Mouse (Mus musculus) left cerebral cortex, adult 8-10 months (tissue): ENCODE measurements around the gene Mrpl36. TPM values are rescaled to one million over a fixed set of nuclear protein-coding genes. Genes with fewer than 3 reads are reported as not detected.

Experiments used
- DNase-seq, 2 experiments: peaks; one replicate each; pipeline ENCODE4 v3.0.0; 2022; ENCODE audit warnings: low spot score in 2 of 2
- total RNA-seq, 4 experiments: library from RNA; stranded (reverse); gene quantifications; 2 replicates each; pipeline ENCODE4 v1.2.4; 2022

Mrpl36 gene
- 10 to 100 TPM; 33.1 to 38.6 (median 34.6) TPM for total RNA-seq

DNA sequence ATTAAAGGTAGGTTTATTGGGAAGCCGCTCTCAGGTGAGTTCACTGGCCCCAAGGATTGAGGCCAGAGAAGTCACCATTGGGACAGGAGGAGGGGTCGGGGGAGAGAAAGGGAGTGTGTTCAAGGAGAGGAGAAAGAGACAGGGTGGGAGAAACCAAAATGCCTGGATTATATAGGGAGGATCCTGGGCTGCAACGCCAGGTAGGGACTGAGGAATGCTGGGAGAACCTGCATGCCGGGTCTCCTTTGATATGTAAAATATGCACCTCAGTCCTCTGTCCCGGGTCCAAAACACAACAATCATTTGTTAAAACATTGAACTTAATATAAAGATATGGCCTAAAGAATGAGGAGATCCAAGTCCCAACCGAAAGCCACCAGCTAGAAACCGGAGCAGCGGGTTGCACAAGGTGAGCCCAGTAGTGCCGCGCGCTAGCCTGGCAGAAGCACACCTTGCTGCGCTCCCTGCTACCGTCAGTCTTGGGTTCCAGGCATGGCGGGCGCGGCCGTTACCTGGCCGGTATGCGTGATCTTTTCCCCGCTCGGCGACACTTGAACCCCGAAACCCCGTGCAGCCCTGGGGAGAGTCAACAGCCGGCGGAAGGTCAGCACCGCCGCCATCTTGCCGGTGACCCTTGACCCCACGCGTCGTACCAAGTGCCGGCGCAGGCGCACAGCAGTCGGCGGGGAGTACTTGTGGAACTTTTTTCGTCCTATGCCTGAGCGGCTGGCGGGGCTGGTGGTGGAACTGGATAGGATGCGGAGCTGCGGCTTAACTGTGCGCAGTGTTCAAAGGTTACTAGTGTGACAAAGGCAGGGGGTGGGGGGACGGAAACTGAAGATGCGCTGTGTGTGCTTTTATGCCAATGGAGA, at the start of gene Mrpl36, which contains the start of gene Ndufs6:
Gene Mrpl36 (plus strand): TSS at position 687 of the 872 bp plus-strand sequence.
Gene Ndufs6 (minus strand): TSS at position 716 of the 872 bp plus-strand sequence.
- DNase-seq = peak; percentile 82 to 92

DNA sequence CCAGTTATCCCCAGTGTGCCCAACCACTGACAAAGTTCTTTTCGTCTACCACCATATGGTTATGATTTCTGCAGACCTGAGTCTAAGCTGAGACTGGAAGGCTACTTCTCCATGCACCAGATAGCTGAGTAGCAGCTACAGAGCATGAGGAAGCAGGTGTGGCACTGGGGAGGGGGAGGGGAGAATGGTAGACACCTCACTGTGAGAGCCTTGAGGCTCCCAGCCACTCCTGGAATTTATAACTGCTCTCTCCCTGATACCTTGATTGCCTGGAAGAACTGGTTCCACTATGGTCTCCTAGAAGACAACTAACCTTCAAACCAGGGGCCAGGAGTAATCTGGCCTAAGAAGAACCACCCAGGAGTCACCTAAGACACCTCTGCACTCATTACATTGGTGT, 49.1 kb upstream of the Mrpl36 start:
- no peak for DNase-seq

DNA sequence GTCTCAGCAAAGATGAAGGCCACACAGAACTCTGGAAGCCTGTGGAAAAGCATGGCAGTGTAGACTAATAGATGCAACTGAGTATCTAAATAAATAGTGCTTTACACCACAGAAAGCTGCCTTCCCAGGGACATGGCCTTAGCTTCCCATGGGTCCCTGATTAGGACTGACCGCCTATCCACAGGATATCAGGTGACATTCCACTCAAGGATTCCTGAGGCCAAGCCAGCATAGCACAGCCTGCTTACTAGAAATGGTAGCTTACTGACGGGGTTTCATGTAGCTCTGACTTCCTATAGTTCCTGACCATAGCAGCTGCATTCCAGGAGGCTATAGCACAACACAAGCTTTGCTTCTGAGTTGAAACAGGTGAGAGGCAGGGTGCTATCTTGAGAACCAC, 45.9 kb upstream of the Mrpl36 start:
- no peak for DNase-seq

DNA sequence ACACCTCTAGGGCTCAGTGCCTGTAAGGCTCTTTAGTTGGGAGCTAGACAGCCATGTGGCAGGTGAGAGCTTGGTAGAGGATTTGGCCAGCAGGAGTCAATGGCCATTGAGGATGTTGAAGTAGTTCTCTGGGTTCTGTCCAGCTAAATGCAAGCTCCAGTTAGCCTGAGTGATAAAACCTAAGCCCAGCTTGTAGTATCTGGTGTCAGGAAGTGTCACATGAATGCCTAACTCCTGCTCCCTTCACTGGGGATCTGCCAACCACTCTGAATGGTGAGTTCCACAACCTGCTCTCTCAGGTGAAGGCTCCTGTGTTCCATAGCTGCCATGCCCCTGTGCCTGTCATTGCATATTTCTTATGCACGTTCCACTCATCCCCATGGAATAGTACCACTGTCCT, 44.8 kb upstream of the Mrpl36 start:
- DNase-seq = no peak

DNA sequence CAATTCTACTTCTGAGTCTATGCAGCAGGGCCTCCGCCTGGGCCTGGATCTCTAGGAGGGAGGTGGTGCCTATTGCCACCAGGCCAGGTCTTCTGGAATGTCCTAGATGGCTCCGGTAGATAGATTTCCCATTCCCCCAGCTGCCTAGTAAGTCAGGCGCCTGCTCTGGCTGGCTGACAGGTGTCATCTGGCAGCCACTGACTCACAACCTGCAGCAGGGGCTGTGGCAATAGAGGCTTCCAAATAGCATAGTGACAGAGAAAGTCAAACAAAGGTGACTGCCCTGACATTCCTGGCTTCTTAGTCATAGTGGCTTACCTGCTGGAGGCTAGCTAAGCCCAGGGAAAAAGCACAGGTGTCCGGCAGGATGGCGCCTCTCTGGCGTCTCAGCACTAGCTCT, 38.1 kb upstream of the Mrpl36 start:
- DNase-seq = no peak

DNA sequence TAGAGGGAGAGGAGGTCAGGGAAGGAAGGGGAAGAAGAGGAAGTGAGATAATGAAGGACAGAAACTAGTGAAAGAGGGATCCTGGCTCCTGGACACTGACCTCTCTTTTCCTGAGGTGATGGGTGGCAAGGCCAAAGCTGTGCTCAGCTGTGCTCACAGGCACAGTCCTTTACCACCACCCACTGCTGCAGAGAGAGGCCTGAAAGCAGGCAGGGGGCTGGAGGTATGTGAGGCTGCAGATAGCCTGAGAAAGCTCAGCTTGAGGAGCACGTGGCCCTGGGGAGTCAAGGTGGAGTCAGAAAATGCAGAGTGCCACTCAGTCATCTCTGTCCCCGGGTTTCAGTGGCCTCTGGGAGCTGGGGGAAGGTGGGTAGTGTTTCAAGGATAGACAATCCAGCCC, 37.2 kb upstream of the Mrpl36 start:
- no peak for DNase-seq

DNA sequence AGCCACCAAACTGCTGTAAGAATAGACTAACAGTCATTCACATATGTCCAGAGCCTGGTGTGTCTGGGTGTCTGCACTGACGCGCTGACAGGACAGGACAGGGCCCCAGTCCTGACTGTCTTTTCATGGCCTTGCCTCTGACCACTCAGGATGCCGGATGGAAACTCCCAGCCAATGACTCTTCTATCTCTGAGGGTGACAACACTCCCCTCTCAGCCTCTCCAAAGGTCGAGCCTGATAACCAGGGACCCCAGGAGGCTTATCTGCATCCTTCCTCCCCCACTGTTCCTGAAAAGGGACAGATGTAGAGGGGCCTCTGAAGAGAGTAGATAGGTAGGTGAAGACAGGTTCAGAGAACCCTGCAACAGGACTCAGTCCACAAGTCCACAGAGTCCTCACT, 29.6 kb upstream of the Mrpl36 start:
- DNase-seq = no peak

DNA sequence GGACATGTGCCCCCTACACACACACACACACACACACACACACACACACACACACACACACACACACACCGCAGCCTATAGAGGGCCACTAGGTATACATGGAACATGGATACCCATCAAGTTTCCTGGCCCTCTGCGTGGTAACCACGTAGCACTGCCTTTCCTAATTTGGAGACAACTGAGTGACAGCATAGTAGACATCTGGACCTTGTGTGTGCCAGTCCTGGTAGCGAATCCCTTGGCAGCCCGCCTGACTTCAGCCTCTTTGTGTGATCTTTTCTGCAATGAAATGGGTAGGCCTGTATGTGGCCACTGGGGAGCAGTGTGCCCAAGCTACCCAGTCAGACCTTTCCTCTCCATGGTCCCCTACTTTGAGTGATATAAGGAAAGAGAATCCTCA, 29.0 kb upstream of the Mrpl36 start:
- no peak for DNase-seq

DNA sequence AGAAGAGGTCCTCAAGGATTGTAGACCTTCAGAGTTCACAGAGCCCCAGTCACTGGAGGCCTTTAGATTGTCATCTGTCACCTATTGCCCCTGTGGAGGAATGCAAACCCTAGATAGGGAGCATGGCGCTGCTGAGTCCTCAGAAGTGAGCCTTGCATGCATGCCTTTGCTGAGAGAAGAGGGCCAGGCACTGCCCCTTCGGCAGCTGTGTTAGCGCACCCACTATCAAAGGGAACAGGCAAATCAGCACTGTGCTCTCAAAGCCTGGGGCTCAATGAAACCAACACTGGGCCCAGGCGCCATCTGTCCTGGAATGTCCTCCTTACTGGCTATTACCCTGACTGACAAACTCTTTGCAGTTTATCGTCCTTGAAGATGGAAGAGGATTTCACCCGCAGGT, 23.6 kb upstream of the Mrpl36 start:
- DNase-seq = no peak

DNA sequence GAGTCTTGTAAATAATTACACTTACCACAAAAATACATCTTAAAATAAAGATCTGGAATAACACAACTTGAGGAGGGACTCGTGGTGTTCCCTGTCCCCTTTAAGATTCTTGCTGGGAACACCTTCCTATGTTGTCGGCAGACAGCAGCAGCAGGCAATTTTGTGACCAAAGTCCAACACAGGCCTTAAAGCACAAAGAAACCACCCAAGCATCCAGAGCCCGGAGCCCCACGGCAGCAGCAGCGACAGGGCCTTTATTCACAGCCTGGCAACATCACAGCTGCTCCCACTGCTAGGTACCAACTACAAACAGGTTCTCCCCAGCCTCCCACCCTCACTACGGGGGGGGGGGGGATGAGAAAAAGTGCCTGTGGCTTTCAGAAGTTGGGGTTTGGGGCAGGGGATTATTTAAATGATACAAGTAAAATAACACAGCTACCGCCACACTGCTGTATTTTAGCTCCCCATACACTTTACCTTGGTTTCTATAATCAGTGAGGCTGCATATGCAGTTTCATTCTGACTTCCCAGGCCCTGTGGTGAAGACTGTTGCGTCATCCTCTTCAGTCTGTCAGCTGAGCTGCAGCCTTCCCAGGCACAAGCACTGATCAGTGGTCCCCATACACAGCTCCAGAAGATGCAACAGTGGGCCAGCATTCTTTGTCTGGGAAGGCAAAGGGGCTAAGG, 22.8 kb upstream of the Mrpl36 start:
- DNase-seq = no peak

DNA sequence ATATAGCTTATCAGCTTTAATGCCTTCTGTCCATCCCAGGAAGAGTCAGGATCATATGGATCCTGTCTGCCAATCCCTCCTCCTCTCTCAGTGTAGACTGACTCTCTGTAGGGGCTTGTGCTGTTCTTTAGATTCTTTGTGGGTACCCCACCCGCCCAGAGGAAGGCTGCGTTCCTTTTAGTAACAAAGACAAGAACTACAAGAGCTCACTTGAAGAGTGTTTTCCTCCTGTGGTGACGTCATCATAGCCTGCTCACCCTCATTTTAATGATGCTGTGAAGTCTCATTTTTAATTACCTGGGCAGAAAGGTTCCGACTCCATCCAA, 22.3 kb upstream of the Mrpl36 start:
- DNase-seq = no peak

DNA sequence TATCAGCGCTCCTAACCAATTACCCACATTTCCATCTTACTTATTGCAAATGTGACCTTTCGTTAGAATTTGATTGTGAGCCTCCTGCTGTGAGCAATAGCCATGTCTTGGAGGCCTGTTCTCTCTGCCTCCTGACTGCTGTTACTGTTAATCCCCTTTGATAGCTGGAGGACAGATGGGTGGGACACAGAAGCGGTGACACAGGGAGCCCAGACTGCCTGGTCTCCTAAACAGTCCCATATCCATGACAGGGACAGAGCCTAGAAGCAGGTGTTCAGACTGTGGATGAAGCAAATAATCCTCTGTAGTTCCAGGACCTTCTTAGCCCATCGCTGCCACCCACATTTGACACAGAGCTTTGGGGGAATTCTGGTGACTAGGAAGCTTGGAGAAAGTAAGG, 21.9 kb upstream of the Mrpl36 start:
- DNase-seq = no peak

DNA sequence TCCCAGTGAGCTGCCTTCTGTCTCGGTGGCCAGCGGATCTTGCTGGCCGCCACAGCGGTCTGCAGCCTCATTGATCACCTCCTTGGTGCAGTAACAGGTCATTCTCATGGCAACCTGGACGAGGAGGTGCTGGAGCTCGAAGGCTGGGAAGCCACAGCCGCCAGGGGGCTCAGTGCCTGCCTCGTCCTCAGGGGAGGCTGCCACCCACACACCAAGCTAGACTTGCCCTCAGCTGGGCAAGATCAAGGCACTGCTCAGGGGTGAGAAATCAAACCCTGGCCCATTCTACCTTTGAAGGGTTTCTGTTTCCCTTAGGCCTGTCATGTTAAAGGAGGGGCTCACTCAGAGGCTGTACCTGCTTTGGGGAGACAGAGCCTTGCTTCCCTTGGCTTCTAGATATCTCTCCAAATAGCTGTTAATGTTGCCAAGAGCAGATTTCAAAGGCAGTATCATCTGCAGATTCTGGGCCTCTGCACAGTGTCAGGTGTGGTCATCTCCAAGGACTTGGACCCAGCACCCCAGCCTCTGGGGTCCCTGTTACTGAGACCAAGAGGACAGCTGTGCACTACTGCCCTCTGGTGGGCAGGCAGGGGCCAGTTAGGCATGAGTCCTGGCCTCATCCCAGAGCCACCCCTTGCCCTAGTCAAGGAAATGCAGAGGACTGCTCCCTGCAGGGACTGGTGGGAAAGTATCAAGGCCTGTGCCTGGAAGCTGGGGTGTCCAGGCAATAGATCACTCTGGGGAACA, 18.0 kb upstream of the Mrpl36 start:
- DNase-seq = no peak

DNA sequence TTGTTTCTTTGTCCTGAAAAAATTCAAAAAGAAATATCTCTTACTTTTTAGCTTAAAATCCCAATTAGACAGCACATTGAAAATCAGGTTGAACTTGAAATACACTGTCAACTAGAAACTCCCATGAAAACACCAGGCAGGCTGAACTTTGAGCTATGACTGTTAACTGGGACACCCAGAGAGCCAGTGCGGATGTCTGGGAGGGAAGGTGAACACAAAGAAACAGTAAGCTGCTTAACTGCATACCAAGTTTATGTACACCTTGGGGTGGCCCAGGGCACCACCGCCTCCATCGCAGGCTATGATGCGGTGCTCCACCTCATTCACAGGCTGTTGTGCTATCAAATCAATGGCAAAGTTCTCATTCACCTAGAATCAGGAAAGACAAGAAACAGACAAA, 8.3 kb upstream of the Mrpl36 start:
- no peak for DNase-seq

DNA sequence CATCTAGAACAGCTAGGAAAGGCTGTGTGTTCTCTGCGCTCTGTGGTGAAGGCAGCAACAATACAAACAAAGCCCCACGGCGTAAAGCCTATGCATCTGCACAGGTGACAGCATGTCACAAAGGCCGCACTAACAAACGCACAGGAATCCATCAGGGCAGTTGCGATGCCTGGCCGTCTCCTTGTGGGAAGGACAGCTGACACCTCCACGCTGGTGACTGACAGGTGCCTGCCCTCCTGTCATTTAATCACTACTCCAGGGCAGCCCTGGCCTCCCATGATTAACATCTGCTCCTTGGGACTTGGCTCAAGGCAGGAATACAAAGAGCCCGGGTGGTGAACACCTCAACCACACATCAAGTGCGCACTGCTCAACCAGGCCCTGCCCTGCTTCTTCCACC, 5.7 kb upstream of the Mrpl36 start:
- no peak for DNase-seq

DNA sequence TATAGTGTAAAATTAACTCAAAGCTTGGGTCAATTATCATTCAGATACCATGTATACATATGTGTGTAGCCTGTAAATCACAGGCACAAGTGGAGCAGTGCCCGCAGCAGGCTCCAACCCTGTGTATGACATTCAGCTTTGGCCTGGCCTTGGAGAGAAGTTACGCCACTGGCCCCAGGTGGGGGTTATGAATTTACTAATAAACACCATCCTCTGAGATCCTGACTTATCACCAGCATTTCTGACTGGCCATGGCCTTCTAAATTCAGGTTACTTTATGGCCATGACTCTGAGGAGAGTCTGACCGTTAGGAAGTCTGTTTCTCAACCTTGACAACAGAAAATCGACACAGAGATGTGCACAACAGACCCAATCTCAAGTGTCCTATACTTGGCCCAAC, 4.9 kb upstream of the Mrpl36 start:
- DNase-seq = no peak

DNA sequence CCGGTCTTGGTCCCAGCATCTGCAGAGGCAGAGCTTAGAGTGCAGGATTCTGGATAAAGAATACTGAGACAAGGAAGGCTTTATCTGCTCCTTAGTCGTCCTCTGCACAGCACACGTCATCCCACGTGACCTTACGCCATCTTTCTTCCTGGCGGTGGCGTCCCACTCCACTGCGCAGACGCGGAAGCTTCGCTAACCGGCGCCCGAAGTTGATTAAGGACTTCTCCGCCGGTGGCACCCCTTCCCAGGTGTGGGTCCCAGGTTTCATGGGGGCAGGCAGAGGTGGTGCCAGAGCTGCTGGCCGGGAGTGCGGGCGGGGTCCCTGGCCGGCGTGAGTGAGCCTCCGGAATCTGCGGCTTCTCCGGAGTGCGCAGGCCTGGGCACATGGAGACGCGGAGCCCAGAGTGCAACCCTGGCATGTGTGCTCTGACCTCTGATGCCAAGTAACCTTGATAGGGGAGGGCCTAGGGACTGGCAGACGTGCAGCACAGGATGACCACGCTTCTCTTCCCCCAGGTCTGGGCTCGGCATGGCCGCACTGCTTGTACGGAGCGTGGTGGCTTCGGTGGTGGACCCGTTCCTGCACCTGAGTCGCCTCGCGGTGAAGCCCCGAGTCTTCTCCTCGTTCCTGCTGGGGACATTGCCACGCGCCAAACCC, 2.7 kb downstream of the Mrpl36 start:
- DNase-seq = peak; percentile 80 to 82

DNA sequence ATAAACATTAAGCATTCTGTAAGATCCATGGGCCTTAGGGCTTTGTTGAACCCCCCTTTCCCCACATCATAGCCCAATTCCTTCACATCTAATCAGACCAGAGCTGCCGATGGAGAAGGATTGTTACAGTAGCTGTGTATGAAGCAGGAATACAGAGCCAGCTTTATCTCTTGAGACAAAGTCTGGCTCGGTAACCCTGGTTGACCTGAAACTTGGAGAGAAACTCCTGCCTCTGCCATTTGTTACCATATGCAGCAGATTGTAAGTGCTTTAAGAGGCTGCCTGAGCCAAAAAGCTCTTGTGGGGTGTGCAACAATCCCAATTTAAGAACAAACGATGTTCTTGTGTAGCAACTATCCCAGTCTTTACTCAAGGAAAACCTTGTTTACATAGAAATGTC, 3.4 kb downstream of the Mrpl36 start:
- DNase-seq = no peak

DNA sequence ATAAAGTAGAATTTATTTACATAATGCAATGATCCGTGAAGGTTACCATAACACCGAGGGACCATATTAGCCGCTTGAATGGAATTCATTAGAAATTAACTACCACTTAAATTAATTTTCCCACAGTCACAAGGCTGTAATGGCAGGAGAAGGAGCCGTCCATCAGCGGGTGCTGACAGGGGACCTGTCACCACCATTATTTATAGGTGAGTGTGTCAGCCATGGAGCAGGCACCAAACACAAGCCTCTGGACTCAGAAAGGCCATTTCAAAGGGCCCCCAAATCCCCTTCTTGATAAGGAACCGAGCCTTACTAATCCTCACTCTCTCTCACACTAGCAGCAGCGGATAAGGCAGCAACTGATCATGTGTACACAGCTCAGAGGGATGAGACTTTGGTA, 8.4 kb downstream of the Mrpl36 start:
- DNase-seq = no peak

DNA sequence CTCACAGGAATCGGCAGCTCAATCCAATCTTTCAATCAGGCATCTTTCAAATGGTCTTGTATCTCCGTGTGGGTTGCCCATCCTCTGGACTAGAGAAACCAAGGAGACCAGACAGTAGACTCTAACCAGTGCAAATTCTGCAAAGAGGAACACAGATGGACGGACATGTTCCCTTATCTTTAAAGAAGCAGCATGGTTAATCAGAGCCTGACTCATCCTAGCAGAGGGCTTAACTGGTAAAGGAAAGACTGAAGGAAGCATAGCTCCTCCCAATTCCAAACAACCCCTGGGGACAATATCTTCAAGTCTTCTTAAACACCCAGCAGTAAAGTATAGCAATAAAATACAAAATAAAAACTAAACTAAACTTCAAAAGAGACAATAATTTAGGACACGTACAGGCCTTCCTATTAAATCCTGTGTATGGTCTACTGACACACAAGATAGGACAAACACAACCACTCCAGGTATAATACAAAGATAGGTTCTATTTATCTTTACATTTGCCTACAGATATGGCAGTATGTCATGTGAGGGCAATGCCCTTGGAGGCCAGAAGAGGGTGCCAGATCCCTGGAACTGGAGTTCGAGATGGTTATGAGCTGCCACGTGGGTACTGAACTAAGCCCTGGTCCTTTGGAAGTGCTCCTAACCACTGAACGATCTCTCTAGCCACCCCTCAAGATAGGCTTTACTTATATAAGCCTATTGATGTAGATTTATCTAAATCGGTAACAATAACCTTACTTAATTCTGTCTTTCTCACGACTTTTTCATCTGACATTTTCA, 17.0 kb downstream of the Mrpl36 start:
- no peak for DNase-seq

DNA sequence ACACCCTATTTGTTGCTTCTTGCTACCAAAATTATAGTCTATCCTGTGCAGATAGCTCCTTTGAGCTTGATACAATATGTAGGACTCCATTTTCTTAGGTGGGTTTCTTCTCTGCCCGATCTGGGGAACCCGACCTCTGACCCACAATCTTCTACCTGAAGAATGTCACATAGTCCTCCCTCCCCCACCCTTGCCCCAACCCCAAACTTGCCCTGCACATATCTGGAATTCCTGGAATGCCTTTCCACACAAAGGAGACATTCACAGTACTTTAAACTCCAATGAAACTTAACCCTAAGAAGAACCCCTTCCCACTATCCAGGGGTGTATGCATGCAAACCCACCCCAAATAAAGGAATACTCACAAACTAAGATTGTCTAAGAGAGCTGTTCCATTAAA, 17.8 kb downstream of the Mrpl36 start:
- DNase-seq = no peak
